Mouse (Mus musculus): Measurements from ENCODE around the gene March5. TPM values are rescaled to one million over a fixed set of nuclear protein-coding genes. Genes with fewer than 3 reads are reported as not detected.
"Not testable (repeated sequence)": the region's sequence is repeated elsewhere in the genome, so short reads cannot be mapped to it uniquely, and the experiment has no call there.

Gene March5
- polyA plus RNA-seq, 1 experiment from 2014 or later: 49.9 TPM

- Histone ChIP-seq H3K9me3 (ENCODE audit: control insufficient read depth, low read length) (no peaks in the 10 kb centered on the region), H3K9ac (ENCODE audit: low read length) (no peak overlapping the region), H3K27me3 (ENCODE audit: control insufficient read depth, insufficient read depth, low read length) (no peaks in the 10 kb centered on the region), H3K4me1 (replicated peaks; ENCODE audit: control insufficient read depth, insufficient read depth) (peaks cover 3% of the 10 kb centered on the region; the same call in 1 of the 2 replicates), H3K4me2 (replicated peaks; ENCODE audit: low read depth) (no peak overlapping the region), H3K27ac (replicated peaks) (no peak overlapping the region), H3K36me3 (ENCODE audit: control insufficient read depth, insufficient read depth, low read length) (peaks cover 5% of the 10 kb centered on the region), H3K4me3 (ENCODE audit: low read depth, low read length) (no peak overlapping the region)
- 75% methylated on average over 3 of the region's 3 CpGs for WGBS
- no peak for TF ChIP-seq CTCF (IDR thresholded peaks at IDR 0.05; ENCODE audit: low read depth)
- no peak for TF ChIP-seq EP300 (optimal IDR thresholded peaks at IDR 0.05)
- no peak for DNase-seq (ENCODE audit: low spot score)
- ATAC-seq (ENCODE audit: low FRiP score, low TSS enrichment): no peak
These were observed 4.1 kb downstream of the March5 start for GRCm38 (mm10) chr19:37211416-37211815.

GRCm38 (mm10) chr19:37214711-37215110, 7.4 kb downstream of the March5 start:
- TF ChIP-seq EP300 (optimal IDR thresholded peaks at IDR 0.05) (no peak), CTCF (IDR thresholded peaks at IDR 0.05; ENCODE audit: low read depth) (no peak)
- peaks cover 20% of the 10 kb centered on the region for H3K36me3 ChIP-seq (ENCODE audit: control insufficient read depth, insufficient read depth, low read length)
- ATAC-seq (ENCODE audit: low FRiP score, low TSS enrichment) (no peak), DNase-seq (ENCODE audit: low spot score) (no peak)
- H3K4me3 ChIP-seq (ENCODE audit: low read depth, low read length): no peak overlapping the region
- WGBS: 33% methylated on average over 2 of the region's 2 CpGs
- no peak overlapping the region for H3K9ac ChIP-seq (ENCODE audit: low read length)
- no peak overlapping the region for H3K4me2 ChIP-seq (replicated peaks; ENCODE audit: low read depth)
- no peaks in the 10 kb centered on the region for H3K27me3 ChIP-seq (ENCODE audit: control insufficient read depth, insufficient read depth, low read length)
- no peak overlapping the region for H3K27ac ChIP-seq (replicated peaks)
- H3K9me3 ChIP-seq (ENCODE audit: control insufficient read depth, low read length): no peaks in the 10 kb centered on the region
- H3K4me1 ChIP-seq (replicated peaks; ENCODE audit: control insufficient read depth, insufficient read depth): no peaks in the 10 kb centered on the region

- TF ChIP-seq EP300 (optimal IDR thresholded peaks at IDR 0.05): no peak
- Histone ChIP-seq H3K9ac (ENCODE audit: low read length) (no peak overlapping the region), H3K9me3 (ENCODE audit: control insufficient read depth, low read length) (no peaks in the 10 kb centered on the region), H3K4me1 (replicated peaks; ENCODE audit: control insufficient read depth, insufficient read depth) (no peaks in the 10 kb centered on the region), H3K36me3 (ENCODE audit: control insufficient read depth, insufficient read depth, low read length) (no peaks in the 10 kb centered on the region), H3K4me2 (replicated peaks; ENCODE audit: low read depth) (no peak overlapping the region), H3K27me3 (ENCODE audit: control insufficient read depth, insufficient read depth, low read length) (no peaks in the 10 kb centered on the region), H3K4me3 (ENCODE audit: low read depth, low read length) (no peak overlapping the region), H3K27ac (replicated peaks) (no peak overlapping the region)
- no peak for ATAC-seq (ENCODE audit: low FRiP score, low TSS enrichment)
- no peak for DNase-seq (ENCODE audit: low spot score)
- 88% methylated on average over 6 of the region's 6 CpGs for WGBS
These were observed 18.0 kb downstream of the March5 start for GRCm38 (mm10) chr19:37225197-37225862.

GRCm38 (mm10) chr19:37232598-37232997, 25.3 kb downstream of the March5 start:
- H3K9me3 ChIP-seq (ENCODE audit: control insufficient read depth, low read length); DNase-seq (ENCODE audit: low spot score); H3K27me3 ChIP-seq (ENCODE audit: control insufficient read depth, insufficient read depth, low read length); H3K4me2 ChIP-seq (replicated peaks; ENCODE audit: low read depth); H3K4me3 ChIP-seq (ENCODE audit: low read depth, low read length); H3K27ac ChIP-seq (replicated peaks); ATAC-seq (ENCODE audit: low FRiP score, low TSS enrichment); H3K9ac ChIP-seq (ENCODE audit: low read length); H3K4me1 ChIP-seq (replicated peaks; ENCODE audit: control insufficient read depth, insufficient read depth); H3K36me3 ChIP-seq (ENCODE audit: control insufficient read depth, insufficient read depth, low read length): not testable (repeated sequence)
- 65% methylated on average over 9 of the region's 9 CpGs for WGBS

GRCm38 (mm10) chr19:37233561-37234539, 26.5 kb downstream of the March5 start:
- DNase-seq (ENCODE audit: low spot score) (peak; percentile 44), ATAC-seq (ENCODE audit: low FRiP score, low TSS enrichment) (no peak)
- peak overlapping the region; percentile 50 for H3K4me2 ChIP-seq (replicated peaks; ENCODE audit: low read depth)
- H3K4me3 ChIP-seq (ENCODE audit: low read depth, low read length): peak overlapping the region; percentile 28
- no peak overlapping the region for H3K9ac ChIP-seq (ENCODE audit: low read length)
- TF ChIP-seq CTCF (IDR thresholded peaks at IDR 0.05; ENCODE audit: low read depth): peak; percentile 35; the same call in 1 of the 2 replicates
- TF ChIP-seq EP300 (optimal IDR thresholded peaks at IDR 0.05): no peak
- WGBS: 5% methylated on average over 63 of the region's 63 CpGs
- no peaks in the 10 kb centered on the region for H3K9me3 ChIP-seq (ENCODE audit: control insufficient read depth, low read length)
- H3K27me3 ChIP-seq (ENCODE audit: control insufficient read depth, insufficient read depth, low read length): no peaks in the 10 kb centered on the region
- H3K27ac ChIP-seq (replicated peaks): no peak overlapping the region
- H3K4me1 ChIP-seq (replicated peaks; ENCODE audit: control insufficient read depth, insufficient read depth): no peaks in the 10 kb centered on the region
- no peaks in the 10 kb centered on the region for H3K36me3 ChIP-seq (ENCODE audit: control insufficient read depth, insufficient read depth, low read length)

GRCm38 (mm10) chr19:37235818-37236217, 28.5 kb downstream of the March5 start:
- Histone ChIP-seq H3K4me1 (replicated peaks; ENCODE audit: control insufficient read depth, insufficient read depth) (no peaks in the 10 kb centered on the region), H3K4me2 (replicated peaks; ENCODE audit: low read depth) (no peak overlapping the region), H3K36me3 (ENCODE audit: control insufficient read depth, insufficient read depth, low read length) (no peaks in the 10 kb centered on the region), H3K9me3 (ENCODE audit: control insufficient read depth, low read length) (no peaks in the 10 kb centered on the region), H3K27ac (replicated peaks) (no peak overlapping the region), H3K4me3 (ENCODE audit: low read depth, low read length) (no peak overlapping the region), H3K27me3 (ENCODE audit: control insufficient read depth, insufficient read depth, low read length) (no peaks in the 10 kb centered on the region), H3K9ac (ENCODE audit: low read length) (no peak overlapping the region)
- DNase-seq (ENCODE audit: low spot score) (no peak), ATAC-seq (ENCODE audit: low FRiP score, low TSS enrichment) (no peak)
- WGBS: 46% methylated on average over 8 of the region's 8 CpGs
- TF ChIP-seq CTCF (IDR thresholded peaks at IDR 0.05; ENCODE audit: low read depth) (no peak), EP300 (optimal IDR thresholded peaks at IDR 0.05) (no peak)
